Mouse (Mus musculus): ENCODE measurements around the gene Scaf11. TPM values are rescaled to one million over a fixed set of nuclear protein-coding genes. Genes with fewer than 3 reads are reported as not detected.

The Scaf11 gene
- polyA plus RNA-seq, 1 experiment from 2014 or later, result 106 TPM

DNA sequence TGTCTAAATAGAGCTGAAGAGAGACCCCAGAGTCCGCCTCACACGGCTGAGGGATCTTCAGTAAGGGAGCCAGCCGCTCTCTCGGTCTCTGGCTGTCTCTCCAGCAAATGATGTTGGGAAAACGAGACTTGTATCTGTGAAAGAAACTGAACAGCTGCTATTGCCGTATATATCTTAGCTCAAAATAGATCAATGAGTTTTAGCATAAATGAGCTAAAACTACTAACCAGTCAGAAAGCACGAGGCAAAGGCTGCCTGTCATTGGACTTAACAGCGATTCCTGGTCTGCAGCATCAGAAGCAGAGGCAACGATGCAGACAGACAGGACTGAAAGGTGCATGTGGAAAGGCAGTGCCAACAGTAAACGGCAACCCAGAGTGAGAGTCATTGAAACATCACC is 62.3 kb downstream of the Scaf11 start:
- no peaks in the 10 kb centered on the region for H3K9me3 ChIP-seq (ENCODE audit: control insufficient read depth, low read length)
- no peak overlapping the region for H3K9ac ChIP-seq (ENCODE audit: low read depth, low read length)
- H3K27ac ChIP-seq (ENCODE audit: low read depth, low read length), result no peak overlapping the region
- H3K36me3 ChIP-seq (ENCODE audit: control insufficient read depth, insufficient read depth, low read length), result peaks cover 24% of the 10 kb centered on the region
- no peaks in the 10 kb centered on the region for H3K4me1 ChIP-seq (replicated peaks; ENCODE audit: control insufficient read depth, insufficient read depth, low read length)
- DNase-seq (ENCODE audit: low spot score), result no peak
- 93% methylated on average over 10 of the region's 10 CpGs for WGBS
- H3K4me2 ChIP-seq, result no peak overlapping the region
- H3K27me3 ChIP-seq (replicated peaks; ENCODE audit: control insufficient read depth, insufficient read depth, low read length), result no peaks in the 10 kb centered on the region
- H3K4me3 ChIP-seq (ENCODE audit: low read depth, low read length), result no peak overlapping the region
- ATAC-seq (replicated peaks; ENCODE audit: low FRiP score), result no peak

DNA sequence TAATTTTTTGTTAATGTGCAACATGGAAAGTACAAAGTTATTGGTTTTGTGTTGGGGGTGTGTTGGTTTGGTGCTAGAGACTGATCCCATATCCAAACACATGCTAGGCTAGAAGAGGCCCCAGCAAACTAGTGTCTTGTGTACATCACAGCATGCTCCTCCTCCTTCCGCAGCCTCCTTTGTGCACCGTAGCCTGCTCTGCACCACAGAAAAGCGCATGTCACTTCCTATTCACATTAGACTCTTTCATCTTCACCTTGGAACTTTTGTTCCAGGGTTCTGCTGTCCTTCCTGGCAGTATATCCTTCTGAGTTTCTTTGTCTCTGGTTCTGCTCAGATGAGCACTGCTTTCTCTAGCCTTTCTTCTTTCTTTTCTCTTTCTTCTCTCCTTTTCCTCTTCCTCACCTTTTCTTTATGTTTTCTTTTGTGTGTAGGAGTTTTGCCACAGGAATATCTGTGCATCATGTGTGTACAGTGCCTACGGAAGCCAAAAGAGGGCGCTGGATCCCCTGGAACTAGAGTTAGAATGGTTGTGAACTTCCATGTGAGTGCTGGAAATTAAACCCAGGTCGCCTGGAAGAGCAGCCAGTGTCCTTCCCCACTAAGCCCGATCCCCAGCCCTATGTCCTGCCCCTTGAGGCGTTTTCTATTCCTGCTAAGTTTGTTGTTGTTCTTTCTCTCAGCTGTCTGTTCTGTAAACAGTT is 63.9 kb downstream of the Scaf11 start:
- H3K36me3 ChIP-seq (ENCODE audit: control insufficient read depth, insufficient read depth, low read length), result peaks cover 29% of the 10 kb centered on the region

GRCm38 (mm10) chr15:96395071-96395470 is 65.6 kb downstream of the Scaf11 start:
- no peaks in the 10 kb centered on the region for H3K9me3 ChIP-seq (ENCODE audit: control insufficient read depth, low read length)
- DNase-seq (ENCODE audit: low spot score) (no peak), ATAC-seq (replicated peaks; ENCODE audit: low FRiP score) (no peak)
- no peaks in the 10 kb centered on the region for H3K4me1 ChIP-seq (replicated peaks; ENCODE audit: control insufficient read depth, insufficient read depth, low read length)
- no peaks in the 10 kb centered on the region for H3K27me3 ChIP-seq (replicated peaks; ENCODE audit: control insufficient read depth, insufficient read depth, low read length)
- no peak overlapping the region for H3K4me3 ChIP-seq (ENCODE audit: low read depth, low read length)
- WGBS, result 98% methylated on average over 6 of the region's 6 CpGs
- no peak overlapping the region for H3K27ac ChIP-seq (ENCODE audit: low read depth, low read length)
- H3K36me3 ChIP-seq (ENCODE audit: control insufficient read depth, insufficient read depth, low read length), result peaks cover 31% of the 10 kb centered on the region
- H3K4me2 ChIP-seq, result no peak overlapping the region
- H3K9ac ChIP-seq (ENCODE audit: low read depth, low read length), result no peak overlapping the region

More for the DNA sequence above, 63.9 kb downstream of the Scaf11 start:
- no peak overlapping the region for H3K4me2 ChIP-seq
- H3K9ac ChIP-seq (ENCODE audit: low read depth, low read length), result no peak overlapping the region
- no peaks in the 10 kb centered on the region for H3K9me3 ChIP-seq (ENCODE audit: control insufficient read depth, low read length)
- H3K27ac ChIP-seq (ENCODE audit: low read depth, low read length), result no peak overlapping the region
- H3K4me1 ChIP-seq (replicated peaks; ENCODE audit: control insufficient read depth, insufficient read depth, low read length), result no peaks in the 10 kb centered on the region
- no peak for ATAC-seq (replicated peaks; ENCODE audit: low FRiP score)
- 87% methylated on average over 8 of the region's 8 CpGs for WGBS
- DNase-seq (ENCODE audit: low spot score), result no peak
- no peaks in the 10 kb centered on the region for H3K27me3 ChIP-seq (replicated peaks; ENCODE audit: control insufficient read depth, insufficient read depth, low read length)
- H3K4me3 ChIP-seq (ENCODE audit: low read depth, low read length), result no peak overlapping the region

- 94% methylated on average over 3 of the region's 3 CpGs for WGBS
- Histone ChIP-seq H3K9ac (ENCODE audit: low read depth, low read length) (no peak overlapping the region), H3K9me3 (ENCODE audit: control insufficient read depth, low read length) (no peaks in the 10 kb centered on the region), H3K4me3 (ENCODE audit: low read depth, low read length) (no peak overlapping the region), H3K27ac (ENCODE audit: low read depth, low read length) (no peak overlapping the region), H3K27me3 (replicated peaks; ENCODE audit: control insufficient read depth, insufficient read depth, low read length) (no peaks in the 10 kb centered on the region), H3K4me2 (no peak overlapping the region), H3K4me1 (replicated peaks; ENCODE audit: control insufficient read depth, insufficient read depth, low read length) (no peaks in the 10 kb centered on the region), H3K36me3 (ENCODE audit: control insufficient read depth, insufficient read depth, low read length) (peaks cover 29% of the 10 kb centered on the region)
- DNase-seq (ENCODE audit: low spot score) (no peak), ATAC-seq (replicated peaks; ENCODE audit: low FRiP score) (no peak)
These were observed 67.8 kb downstream of the Scaf11 start for GRCm38 (mm10) chr15:96392878-96393277.

DNA sequence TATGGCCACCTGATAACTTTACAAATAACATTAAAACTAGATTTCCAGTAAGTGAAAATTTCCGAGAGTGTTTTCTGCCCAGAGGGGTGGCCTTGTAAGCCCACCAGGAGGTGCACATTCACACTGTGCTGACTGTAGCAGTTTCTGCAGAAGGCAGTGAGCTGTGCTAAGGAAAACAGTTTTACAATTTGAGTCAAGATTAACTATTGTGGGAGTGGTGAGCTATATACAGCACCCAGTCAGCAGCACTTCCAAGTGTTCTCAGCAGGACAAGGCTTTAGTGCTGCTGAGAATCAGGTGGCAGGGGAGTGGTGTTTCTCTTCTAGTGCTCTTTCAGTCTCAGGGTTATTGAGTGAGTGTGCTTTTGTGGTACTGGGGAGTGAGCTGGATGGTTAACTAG is 72.1 kb downstream of the Scaf11 start:
- WGBS, result 88% methylated on average over 1 of the region's 1 CpGs
- H3K9ac ChIP-seq (ENCODE audit: low read depth, low read length), result no peak overlapping the region
- DNase-seq (ENCODE audit: low spot score) (no peak), ATAC-seq (replicated peaks; ENCODE audit: low FRiP score) (no peak)
- H3K9me3 ChIP-seq (ENCODE audit: control insufficient read depth, low read length), result no peaks in the 10 kb centered on the region
- H3K4me3 ChIP-seq (ENCODE audit: low read depth, low read length), result no peak overlapping the region
- H3K36me3 ChIP-seq (ENCODE audit: control insufficient read depth, insufficient read depth, low read length), result peaks cover 14% of the 10 kb centered on the region
- H3K27ac ChIP-seq (ENCODE audit: low read depth, low read length), result no peak overlapping the region
- no peak overlapping the region for H3K4me2 ChIP-seq
- no peaks in the 10 kb centered on the region for H3K27me3 ChIP-seq (replicated peaks; ENCODE audit: control insufficient read depth, insufficient read depth, low read length)
- no peaks in the 10 kb centered on the region for H3K4me1 ChIP-seq (replicated peaks; ENCODE audit: control insufficient read depth, insufficient read depth, low read length)

- 85% methylated on average over 11 of the region's 11 CpGs for WGBS
- no peak for ATAC-seq (replicated peaks; ENCODE audit: low FRiP score)
- Histone ChIP-seq H3K27me3 (replicated peaks; ENCODE audit: control insufficient read depth, insufficient read depth, low read length) (no peaks in the 10 kb centered on the region), H3K9ac (ENCODE audit: low read depth, low read length) (no peak overlapping the region), H3K4me2 (no peak overlapping the region), H3K4me1 (replicated peaks; ENCODE audit: control insufficient read depth, insufficient read depth, low read length) (no peaks in the 10 kb centered on the region), H3K9me3 (ENCODE audit: control insufficient read depth, low read length) (no peaks in the 10 kb centered on the region), H3K36me3 (ENCODE audit: control insufficient read depth, insufficient read depth, low read length) (peaks cover 9% of the 10 kb centered on the region; the same call in 1 of the 2 replicates), H3K4me3 (ENCODE audit: low read depth, low read length) (no peak overlapping the region), H3K27ac (ENCODE audit: low read depth, low read length) (no peak overlapping the region)
- no peak for DNase-seq (ENCODE audit: low spot score)
These were observed 78.4 kb downstream of the Scaf11 start for GRCm38 (mm10) chr15:96382223-96382622.

- Histone ChIP-seq H3K4me3 (ENCODE audit: low read depth, low read length) (no peak overlapping the region), H3K9ac (ENCODE audit: low read depth, low read length) (no peak overlapping the region), H3K36me3 (ENCODE audit: control insufficient read depth, insufficient read depth, low read length) (peaks cover 13% of the 10 kb centered on the region; the same call in 1 of the 2 replicates), H3K27ac (ENCODE audit: low read depth, low read length) (no peak overlapping the region), H3K4me1 (replicated peaks; ENCODE audit: control insufficient read depth, insufficient read depth, low read length) (no peaks in the 10 kb centered on the region), H3K4me2 (no peak overlapping the region), H3K9me3 (ENCODE audit: control insufficient read depth, low read length) (no peaks in the 10 kb centered on the region), H3K27me3 (replicated peaks; ENCODE audit: control insufficient read depth, insufficient read depth, low read length) (no peaks in the 10 kb centered on the region)
- ATAC-seq (replicated peaks; ENCODE audit: low FRiP score) (no peak), DNase-seq (ENCODE audit: low spot score) (no peak)
- 94% methylated on average over 7 of the region's 7 CpGs for WGBS
These were observed 82.9 kb downstream of the Scaf11 start for GRCm38 (mm10) chr15:96377701-96378100.

GRCm38 (mm10) chr15:96377263-96377662 is 83.4 kb downstream of the Scaf11 start:
- Histone ChIP-seq H3K27me3 (replicated peaks; ENCODE audit: control insufficient read depth, insufficient read depth, low read length) (no peaks in the 10 kb centered on the region), H3K9ac (ENCODE audit: low read depth, low read length) (no peak overlapping the region), H3K4me3 (ENCODE audit: low read depth, low read length) (no peak overlapping the region), H3K9me3 (ENCODE audit: control insufficient read depth, low read length) (no peaks in the 10 kb centered on the region), H3K4me2 (no peak overlapping the region), H3K27ac (ENCODE audit: low read depth, low read length) (no peak overlapping the region), H3K4me1 (replicated peaks; ENCODE audit: control insufficient read depth, insufficient read depth, low read length) (no peaks in the 10 kb centered on the region), H3K36me3 (ENCODE audit: control insufficient read depth, insufficient read depth, low read length) (peaks cover 17% of the 10 kb centered on the region; the same call in 1 of the 2 replicates)
- no peak for ATAC-seq (replicated peaks; ENCODE audit: low FRiP score)
- no peak for DNase-seq (ENCODE audit: low spot score)
- 92% methylated on average over 5 of the region's 5 CpGs for WGBS

GRCm38 (mm10) chr15:96376214-96376613 is 84.4 kb downstream of the Scaf11 start:
- no peak overlapping the region for H3K27ac ChIP-seq (ENCODE audit: low read depth, low read length)
- ATAC-seq (replicated peaks; ENCODE audit: low FRiP score), result no peak
- 89% methylated on average over 2 of the region's 2 CpGs for WGBS
- H3K27me3 ChIP-seq (replicated peaks; ENCODE audit: control insufficient read depth, insufficient read depth, low read length), result no peaks in the 10 kb centered on the region
- no peaks in the 10 kb centered on the region for H3K4me1 ChIP-seq (replicated peaks; ENCODE audit: control insufficient read depth, insufficient read depth, low read length)
- no peak for DNase-seq (ENCODE audit: low spot score)
- peaks cover 24% of the 10 kb centered on the region; the same call in 1 of the 2 replicates for H3K36me3 ChIP-seq (ENCODE audit: control insufficient read depth, insufficient read depth, low read length)
- no peak overlapping the region for H3K4me2 ChIP-seq
- no peak overlapping the region for H3K9ac ChIP-seq (ENCODE audit: low read depth, low read length)
- H3K9me3 ChIP-seq (ENCODE audit: control insufficient read depth, low read length), result no peaks in the 10 kb centered on the region
- no peak overlapping the region for H3K4me3 ChIP-seq (ENCODE audit: low read depth, low read length)
